Mouse (Mus musculus): Measurements from ENCODE around the gene Mybbp1a. TPM values are rescaled to one million over a fixed set of nuclear protein-coding genes. Genes with fewer than 3 reads are reported as not detected.

Gene Mybbp1a
- total and polyA plus RNA-seq, 3 experiments, result 344 to 3,394 (median 602) TPM

GRCm38 (mm10) chr11:72436271-72436670 is 4.9 kb upstream of the Mybbp1a start:
- no peaks in the 10 kb centered on the region for H3K9me3 ChIP-seq (replicated peaks; ENCODE audit: insufficient read depth, low read length)
- H3K27ac ChIP-seq (ENCODE audit: control insufficient read depth, low read depth, low read length), result no peak overlapping the region
- H3K4me3 ChIP-seq (ENCODE audit: control insufficient read depth in 1 of 2, insufficient read depth in 1 of 2, low read depth in 2 of 2, low read length in 2 of 2), result no peak overlapping the region
- H3K36me3 ChIP-seq (ENCODE audit: control insufficient read depth in 1 of 2, insufficient read depth in 2 of 2, low read length in 2 of 2), result no peaks in the 10 kb centered on the region
- DNase-seq (ENCODE audit: low read depth, low spot score), result no peak
- peaks cover 4% of the 10 kb centered on the region for H3K79me2 ChIP-seq (ENCODE audit: control insufficient read depth, insufficient read depth, low read length, poor library complexity)
- H3K4me1 ChIP-seq (ENCODE audit: control insufficient read depth in 1 of 2, insufficient read depth in 2 of 2, low read length in 2 of 2), result peaks cover 0 to 6% of the 10 kb centered on the region in 2 experiments; a peak in 2 of 4 replicates
- no peak for TF ChIP-seq ELF1 (IDR thresholded peaks at IDR 0.05; ENCODE audit: low read depth, low read length)
- no peak for TF ChIP-seq GATA1 (IDR thresholded peaks at IDR 0.05; ENCODE audit: low read depth, low read length)
- no peak for TF ChIP-seq JUND (IDR thresholded peaks at IDR 0.05; ENCODE audit: low read depth, low read length)
- TF ChIP-seq SMC3 (IDR thresholded peaks at IDR 0.05; ENCODE audit: low read depth, low read length), result no peak
- no peak for TF ChIP-seq ZNF384 (IDR thresholded peaks at IDR 0.05; ENCODE audit: low read depth, low read length)
- no peaks in the 10 kb centered on the region; a peak in 1 of 4 replicates for H3K27me3 ChIP-seq (ENCODE audit: control insufficient read depth in 1 of 2, insufficient read depth in 2 of 2, low read length in 2 of 2)
- H3K9ac ChIP-seq (ENCODE audit: control insufficient read depth, low read depth, low read length, poor library complexity, severe bottlenecking), result no peak overlapping the region

- TF ChIP-seq NRF1 (IDR thresholded peaks at IDR 0.05; ENCODE audit: insufficient read depth, low read depth, low read length, poor library complexity, severe bottlenecking) (no peak), GABPA (IDR thresholded peaks at IDR 0.05; ENCODE audit: low read depth, low read length) (no peak), CTCF (IDR thresholded peaks at IDR 0.05 in 2 of 3, conservative IDR thresholded peaks at IDR 0.05 in 1 of 3; ENCODE audit: control insufficient read depth in 1 of 3, insufficient read depth in 1 of 3, low read depth in 2 of 3, low read length in 3 of 3, poor library complexity in 1 of 3, severe bottlenecking in 1 of 3) (no peak), TAL1 (IDR thresholded peaks at IDR 0.05; ENCODE audit: low read length) (no peak), CHD2 (IDR thresholded peaks at IDR 0.05; ENCODE audit: low read length) (no peak), ZKSCAN1 (IDR thresholded peaks at IDR 0.05; ENCODE audit: low read depth, low read length) (no peak), ZNF384 (IDR thresholded peaks at IDR 0.05; ENCODE audit: low read depth, low read length) (no peak), UBTF (IDR thresholded peaks at IDR 0.05; ENCODE audit: borderline replicate concordance, insufficient read depth, low read depth, low read length) (no peak), POLR2AphosphoS5 (IDR thresholded peaks at IDR 0.05; ENCODE audit: borderline replicate concordance, low read depth, low read length) (no peak), ETS1 (IDR thresholded peaks at IDR 0.05; ENCODE audit: low read depth, low read length) (no peak), TCF12 (IDR thresholded peaks at IDR 0.05; ENCODE audit: low read depth, low read length) (no peak), BHLHE40 (IDR thresholded peaks at IDR 0.05; ENCODE audit: borderline replicate concordance, low read depth, low read length) (no peak), TBP (IDR thresholded peaks at IDR 0.05; ENCODE audit: low read depth, low read length) (no peak), MYC (IDR thresholded peaks at IDR 0.05; ENCODE audit: low read depth, low read length) (no peak), USF1 (IDR thresholded peaks at IDR 0.05; ENCODE audit: low read depth, low read length) (no peak), MAZ (IDR thresholded peaks at IDR 0.05; ENCODE audit: low read depth, low read length) (no peak), NELFE (IDR thresholded peaks at IDR 0.05; ENCODE audit: low read depth, low read length) (no peak), MXI1 (IDR thresholded peaks at IDR 0.05; ENCODE audit: low read depth, low read length) (no peak), ZMIZ1 (IDR thresholded peaks at IDR 0.05; ENCODE audit: low read depth, low read length) (no peak)
Observed at GRCm38 (mm10) chr11:72436756-72437650, 4.2 kb upstream of the Mybbp1a start.

More at GRCm38 (mm10) chr11:72436756-72437650, 4.2 kb upstream of the Mybbp1a start:
- H3K4me1 ChIP-seq (ENCODE audit: control insufficient read depth in 1 of 2, insufficient read depth in 2 of 2, low read length in 2 of 2), result peaks cover 0 to 6% of the 10 kb centered on the region in 2 experiments; a peak in 2 of 4 replicates
- no peak for DNase-seq (ENCODE audit: low read depth, low spot score)
- H3K9me3 ChIP-seq (replicated peaks; ENCODE audit: insufficient read depth, low read length), result no peaks in the 10 kb centered on the region
- no peak overlapping the region for H3K4me3 ChIP-seq (ENCODE audit: control insufficient read depth in 1 of 2, insufficient read depth in 1 of 2, low read depth in 2 of 2, low read length in 2 of 2)
- H3K27ac ChIP-seq (ENCODE audit: control insufficient read depth, low read depth, low read length), result no peak overlapping the region
- H3K9ac ChIP-seq (ENCODE audit: control insufficient read depth, low read depth, low read length, poor library complexity, severe bottlenecking), result no peak overlapping the region
- no peaks in the 10 kb centered on the region; a peak in 1 of 4 replicates for H3K27me3 ChIP-seq (ENCODE audit: control insufficient read depth in 1 of 2, insufficient read depth in 2 of 2, low read length in 2 of 2)
- no peaks in the 10 kb centered on the region for H3K36me3 ChIP-seq (ENCODE audit: control insufficient read depth in 1 of 2, insufficient read depth in 2 of 2, low read length in 2 of 2)
- peaks cover 11% of the 10 kb centered on the region for H3K79me2 ChIP-seq (ENCODE audit: control insufficient read depth, insufficient read depth, low read length, poor library complexity)

Data from MEL (cell line).